Mouse (Mus musculus) ovary, postnatal 10 days (tissue): ENCODE results near the gene Pcyt2.
A peak's percentile ranks its signal among the peaks of the same experiment; 100 is the strongest.
"Not testable (repeated sequence)": the region's sequence is repeated elsewhere in the genome, so short reads cannot be mapped to it uniquely, and the experiment has no call there.

ENCODE experiments used
- DNase-seq: peaks from one replicate; pipeline ENCODE4 v3.0.0; 2022; ENCODE audit warnings: low spot score

Pcyt2 gene

GRCm38 (mm10) chr11:120615606-120616203, 2.0 kb downstream of the Pcyt2 start:
- DNase-seq = no peak

GRCm38 (mm10) chr11:120615167-120615566, 2.6 kb downstream of the Pcyt2 start:
- DNase-seq = no peak

- DNase-seq = no peak
Measured at GRCm38 (mm10) chr11:120613976-120614375, 3.8 kb downstream of the Pcyt2 start.

- DNase-seq = no peak
Measured at GRCm38 (mm10) chr11:120613481-120613972, 4.2 kb downstream of the Pcyt2 start.

GRCm38 (mm10) chr11:120612763-120613162, 5.0 kb downstream of the Pcyt2 start:
- no peak for DNase-seq

GRCm38 (mm10) chr11:120610477-120611046, 7.2 kb downstream of the Pcyt2 start:
- DNase-seq = no peak

GRCm38 (mm10) chr11:120609250-120609649, 8.5 kb downstream of the Pcyt2 start:
- no peak for DNase-seq

- no peak for DNase-seq
Measured at GRCm38 (mm10) chr11:120608241-120609034, 9.3 kb downstream of the Pcyt2 start, which contains the start of gene Npb. Gene Npb, plus strand, starts transcription at chr11:120608477.

GRCm38 (mm10) chr11:120606764-120607163, 11.0 kb downstream of the Pcyt2 start:
- no peak for DNase-seq

GRCm38 (mm10) chr11:120605667-120606066, 12.1 kb downstream of the Pcyt2 start:
- no peak for DNase-seq

- DNase-seq = no peak
Measured at GRCm38 (mm10) chr11:120603545-120603944, 14.2 kb downstream of the Pcyt2 start.

GRCm38 (mm10) chr11:120600716-120601115, 17.0 kb downstream of the Pcyt2 start:
- DNase-seq = no peak

GRCm38 (mm10) chr11:120598990-120599549, 18.7 kb downstream of the Pcyt2 start:
- DNase-seq = no peak

- peak; percentile 74 for DNase-seq
Measured at GRCm38 (mm10) chr11:120598283-120598989, 19.3 kb downstream of the Pcyt2 start, which contains the start of the genes Alyref and Anapc11. Gene Alyref, minus strand, starts transcription at chr11:120598365. Gene Anapc11, plus strand, starts transcription at chr11:120598421.

GRCm38 (mm10) chr11:120597240-120598235, 20.2 kb downstream of the Pcyt2 start:
- DNase-seq = no peak

GRCm38 (mm10) chr11:120588531-120588930, 29.2 kb downstream of the Pcyt2 start:
- no peak for DNase-seq

GRCm38 (mm10) chr11:120583937-120584336, 33.8 kb downstream of the Pcyt2 start:
- no peak for DNase-seq

- not testable (repeated sequence) for DNase-seq
Measured at GRCm38 (mm10) chr11:120582982-120583293, 34.8 kb downstream of the Pcyt2 start.

GRCm38 (mm10) chr11:120582268-120582981, 35.3 kb downstream of the Pcyt2 start:
- DNase-seq = no peak
